Mouse (Mus musculus) 416B (cell line): ENCODE measurements around the gene Zfr2.

Experiments used
- DNase-seq: peaks from one replicate; pipeline ENCODE4 v3.0.0; 2011; ENCODE audit warnings: low read depth

The Zfr2 gene

GRCm38 (mm10) chr10:81232580-81233225, at the start of gene Zfr2:
TSS of gene Zfr2 (plus strand) at chr10:81233155.
- peak; percentile 84 for DNase-seq

- DNase-seq: no peak
Measured at GRCm38 (mm10) chr10:81183805-81184204, 49.1 kb upstream of the Zfr2 start, which contains the start of gene 4930442H23Rik. TSS of gene 4930442H23Rik (minus strand) at chr10:81183849.

- DNase-seq: no peak
Measured at GRCm38 (mm10) chr10:81184765-81185164, 48.2 kb upstream of the Zfr2 start.

GRCm38 (mm10) chr10:81187161-81187560, 45.8 kb upstream of the Zfr2 start:
- DNase-seq: no peak

- no peak for DNase-seq
Measured at GRCm38 (mm10) chr10:81189821-81190220, 43.1 kb upstream of the Zfr2 start.

GRCm38 (mm10) chr10:81190236-81190911, 42.6 kb upstream of the Zfr2 start:
- DNase-seq: peak; percentile 54

- DNase-seq: peak; percentile 56
Measured at GRCm38 (mm10) chr10:81190912-81191321, 42.0 kb upstream of the Zfr2 start.

- peak; percentile 81 for DNase-seq
Measured at GRCm38 (mm10) chr10:81191342-81191982, 41.5 kb upstream of the Zfr2 start.

GRCm38 (mm10) chr10:81192270-81192967, 40.5 kb upstream of the Zfr2 start:
- DNase-seq: peak; percentile 87

GRCm38 (mm10) chr10:81192968-81193501, 39.9 kb upstream of the Zfr2 start:
- peak; percentile 45 for DNase-seq

GRCm38 (mm10) chr10:81193991-81194774, 38.8 kb upstream of the Zfr2 start:
- no peak for DNase-seq

- no peak for DNase-seq
Measured at GRCm38 (mm10) chr10:81195300-81195699, 37.7 kb upstream of the Zfr2 start.

GRCm38 (mm10) chr10:81196470-81197065, 36.4 kb upstream of the Zfr2 start:
- DNase-seq: no peak

GRCm38 (mm10) chr10:81197305-81197704, 35.6 kb upstream of the Zfr2 start:
- no peak for DNase-seq

- DNase-seq: peak; percentile 75
Measured at GRCm38 (mm10) chr10:81198230-81198629, 34.7 kb upstream of the Zfr2 start.

GRCm38 (mm10) chr10:81198990-81199389, 34.0 kb upstream of the Zfr2 start:
- no peak for DNase-seq

GRCm38 (mm10) chr10:81200141-81200540, 32.8 kb upstream of the Zfr2 start:
- DNase-seq: no peak

- no peak for DNase-seq
Measured at GRCm38 (mm10) chr10:81200605-81201287, 32.2 kb upstream of the Zfr2 start.

- DNase-seq: no peak
Measured at GRCm38 (mm10) chr10:81201807-81202758, 30.9 kb upstream of the Zfr2 start, which contains the start of gene Nmrk2. TSS of gene Nmrk2 (minus strand) at chr10:81202051.
